Mouse (Mus musculus): Measurements from ENCODE around the gene Mt2. TPM values are rescaled to one million over a fixed set of nuclear protein-coding genes. Genes with fewer than 3 reads are reported as not detected.
"Not testable (repeated sequence)": the region's sequence is repeated elsewhere in the genome, so short reads cannot be mapped to it uniquely, and the experiment has no call there.

Mt2 gene
- 1,104 and 1,162 TPM in 2 replicates for polyA plus RNA-seq (2015; fragmentation: Nextera tagmentation; extraction: Ambion mirVana)

DNA sequence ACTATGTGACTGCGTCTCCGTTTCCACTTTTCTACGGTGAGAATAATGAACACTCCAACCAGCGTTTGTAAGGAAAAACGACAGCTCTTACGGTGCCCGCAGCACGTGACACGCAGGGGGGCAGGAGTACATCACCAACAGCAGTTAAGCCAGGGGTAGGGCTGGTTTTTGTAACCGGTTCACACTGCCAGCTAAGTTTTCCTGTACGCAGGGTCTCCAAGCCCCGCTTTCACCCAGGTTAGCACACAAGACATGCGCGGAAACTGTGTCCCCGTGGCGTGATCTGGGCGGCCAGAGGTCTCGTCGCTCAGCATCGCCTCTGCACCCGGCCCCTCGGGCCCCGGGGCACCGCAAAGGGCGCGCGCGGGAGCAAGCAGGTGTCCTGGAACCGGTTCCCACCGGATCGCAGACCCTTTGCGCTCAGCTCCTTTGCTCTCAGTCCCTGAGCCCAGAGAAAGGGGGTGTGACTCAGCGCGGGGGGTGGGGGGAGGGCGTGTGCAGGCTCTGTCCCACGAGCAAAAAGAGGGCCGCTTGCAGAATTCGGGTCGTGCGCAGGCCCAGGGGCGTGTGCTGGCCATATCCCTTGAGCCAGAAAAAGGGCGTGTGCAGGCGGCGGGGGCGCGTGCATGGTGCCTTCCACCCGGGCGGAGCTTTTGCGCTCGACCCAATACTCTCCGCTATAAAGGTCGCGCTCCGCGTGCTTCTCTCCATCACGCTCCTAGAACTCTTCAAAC, at the start of gene Mt2:
Gene Mt2 (plus strand): TSS at position 590 of the 734 bp plus-strand sequence.
- H3K9ac ChIP-seq, result peak within 1 kb of the TSS; percentile 97
- peak within 1 kb of the TSS; percentile 93 for H3K4me2 ChIP-seq
- H3K27me3 ChIP-seq, result peaks cover 11% of the 10 kb centered on the region
- peak within 1 kb of the TSS; percentile 88 for H3K4me3 ChIP-seq (replicated peaks)
- H3K27ac ChIP-seq, result peak within 1 kb of the TSS; percentile 99
- peak; percentile 89 for ATAC-seq (ENCODE audit: low read depth)
- peak; percentile 95 for DNase-seq
- H3K36me3 ChIP-seq, result no peaks in the 10 kb centered on the region
- under 1% methylated on average over 56 of the region's 56 CpGs for WGBS (ENCODE audit: insufficient replicate concordance)
- H3K9me3 ChIP-seq (replicated peaks), result no peaks in the 10 kb centered on the region
- peaks cover 69% of the 10 kb centered on the region for H3K4me1 ChIP-seq (replicated peaks)

- H3K9ac ChIP-seq, result no peak overlapping the region
- no peak overlapping the region for H3K27ac ChIP-seq
- peaks cover 10% of the 10 kb centered on the region for H3K27me3 ChIP-seq
- WGBS (ENCODE audit: insufficient replicate concordance), result 35% methylated on average over 8 of the region's 8 CpGs
- no peaks in the 10 kb centered on the region for H3K36me3 ChIP-seq
- ATAC-seq (ENCODE audit: low read depth), result no peak
- H3K4me1 ChIP-seq (replicated peaks), result peaks cover 24% of the 10 kb centered on the region
- H3K4me3 ChIP-seq (replicated peaks), result no peak overlapping the region
- H3K4me2 ChIP-seq, result no peak overlapping the region
- H3K9me3 ChIP-seq (replicated peaks), result no peaks in the 10 kb centered on the region
- no peak for DNase-seq
Measured at GRCm38 (mm10) chr8:94122711-94123468, 49.6 kb upstream of the Mt2 start.

GRCm38 (mm10) chr8:94127711-94128110, 44.8 kb upstream of the Mt2 start:
- Histone ChIP-seq H3K36me3 (no peaks in the 10 kb centered on the region), H3K4me3 (replicated peaks) (no peak overlapping the region), H3K4me2 (no peak overlapping the region), H3K4me1 (replicated peaks) (no peaks in the 10 kb centered on the region), H3K9ac (no peak overlapping the region), H3K27me3 (peaks cover 23% of the 10 kb centered on the region), H3K27ac (no peak overlapping the region), H3K9me3 (replicated peaks) (no peaks in the 10 kb centered on the region)
- ATAC-seq (ENCODE audit: low read depth), result no peak
- 59% methylated on average over 6 of the region's 6 CpGs for WGBS (ENCODE audit: insufficient replicate concordance)
- DNase-seq, result no peak

DNA sequence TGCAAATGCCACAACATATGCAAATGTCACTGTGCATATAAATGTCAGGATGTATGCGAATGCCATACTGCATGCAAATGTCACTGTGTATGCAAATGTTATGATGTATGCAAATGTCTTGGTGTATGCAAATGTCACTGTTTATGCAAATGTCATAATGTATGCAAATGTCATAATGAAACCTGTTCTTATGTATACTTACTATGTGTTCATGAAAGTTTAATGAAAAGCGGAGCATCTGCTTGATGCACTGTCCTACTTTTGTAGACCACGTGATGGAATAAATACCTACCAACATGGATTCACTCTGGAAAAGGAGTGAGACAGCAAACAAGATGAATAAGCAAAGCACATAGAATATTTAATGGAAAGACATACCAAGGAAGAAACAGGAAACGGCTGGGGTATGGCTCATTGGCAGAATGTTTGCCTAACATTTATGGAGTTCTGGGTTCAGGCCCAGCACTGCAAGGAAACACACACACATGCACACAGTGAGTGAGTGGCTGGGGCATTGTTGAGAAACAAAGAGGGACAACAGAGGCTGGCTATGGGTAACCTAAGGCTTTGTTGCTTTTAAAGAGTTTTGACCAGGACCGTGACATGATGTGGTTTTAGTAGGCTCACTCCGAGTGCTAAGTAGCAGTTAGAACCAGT, 43.2 kb upstream of the Mt2 start:
- no peak overlapping the region for H3K27ac ChIP-seq
- H3K27me3 ChIP-seq, result peaks cover 24% of the 10 kb centered on the region
- H3K36me3 ChIP-seq, result no peaks in the 10 kb centered on the region
- H3K9me3 ChIP-seq (replicated peaks), result no peaks in the 10 kb centered on the region
- H3K4me1 ChIP-seq (replicated peaks), result no peaks in the 10 kb centered on the region; the same call in 1 of the 2 replicates
- H3K9ac ChIP-seq, result no peak overlapping the region
- H3K4me3 ChIP-seq (replicated peaks), result no peak overlapping the region
- H3K4me2 ChIP-seq, result no peak overlapping the region
- DNase-seq (no peak), ATAC-seq (ENCODE audit: low read depth) (no peak)
- WGBS (ENCODE audit: insufficient replicate concordance), result 75% methylated on average over 6 of the region's 6 CpGs

GRCm38 (mm10) chr8:94130126-94130525, 42.3 kb upstream of the Mt2 start:
- Histone ChIP-seq H3K4me1 (replicated peaks) (peaks cover 7% of the 10 kb centered on the region), H3K27ac (no peak overlapping the region), H3K36me3 (no peaks in the 10 kb centered on the region), H3K9me3 (replicated peaks) (no peaks in the 10 kb centered on the region), H3K4me3 (replicated peaks) (no peak overlapping the region), H3K27me3 (peaks cover 24% of the 10 kb centered on the region), H3K4me2 (no peak overlapping the region), H3K9ac (no peak overlapping the region)
- DNase-seq, result no peak
- 85% methylated on average over 4 of the region's 4 CpGs for WGBS (ENCODE audit: insufficient replicate concordance)
- ATAC-seq (ENCODE audit: low read depth), result no peak

DNA sequence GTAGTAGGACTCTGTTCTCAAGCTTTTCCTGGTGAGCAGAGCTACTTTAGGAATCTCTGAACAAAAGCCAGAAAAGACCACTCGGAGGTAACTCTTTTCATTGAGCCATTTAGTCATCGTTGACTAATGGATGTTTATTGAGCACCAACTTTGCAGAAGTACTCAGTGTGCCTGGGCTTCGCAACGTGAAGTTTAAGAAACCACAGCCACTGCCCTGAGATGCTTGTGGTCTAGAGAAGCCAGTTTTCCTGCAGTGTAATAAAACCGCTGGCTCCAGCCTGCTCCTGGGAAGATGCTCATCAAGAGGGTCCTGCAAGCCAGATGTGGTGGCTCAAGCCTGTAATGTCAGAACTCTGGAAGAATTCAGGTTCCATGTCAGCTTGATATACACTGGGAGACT, 40.4 kb upstream of the Mt2 start:
- no peak overlapping the region for H3K4me2 ChIP-seq
- no peak for DNase-seq

GRCm38 (mm10) chr8:94134601-94135000, 37.9 kb upstream of the Mt2 start:
- Histone ChIP-seq H3K4me1 (replicated peaks) (peaks cover 12% of the 10 kb centered on the region), H3K27me3 (peaks cover 32% of the 10 kb centered on the region)
- not testable (repeated sequence) for DNase-seq; ATAC-seq (ENCODE audit: low read depth); H3K27ac ChIP-seq; H3K36me3 ChIP-seq; H3K4me2 ChIP-seq; H3K9me3 ChIP-seq (replicated peaks); H3K9ac ChIP-seq; H3K4me3 ChIP-seq (replicated peaks)
- 31% methylated on average over 3 of the region's 3 CpGs for WGBS (ENCODE audit: insufficient replicate concordance)

More for the DNA sequence above, 40.4 kb upstream of the Mt2 start:
- WGBS (ENCODE audit: insufficient replicate concordance), result 37% methylated on average over 5 of the region's 5 CpGs
- Histone ChIP-seq H3K4me1 (replicated peaks) (peaks cover 12% of the 10 kb centered on the region), H3K9me3 (replicated peaks) (no peaks in the 10 kb centered on the region), H3K4me3 (replicated peaks) (no peak overlapping the region), H3K27ac (no peak overlapping the region), H3K27me3 (peaks cover 36% of the 10 kb centered on the region), H3K9ac (no peak overlapping the region), H3K36me3 (no peaks in the 10 kb centered on the region)
- no peak for ATAC-seq (ENCODE audit: low read depth)

- no peak for DNase-seq
- Histone ChIP-seq H3K27me3 (peaks cover 32% of the 10 kb centered on the region), H3K9me3 (replicated peaks) (no peaks in the 10 kb centered on the region), H3K36me3 (no peaks in the 10 kb centered on the region), H3K4me2 (no peak overlapping the region), H3K27ac (no peak overlapping the region), H3K9ac (no peak overlapping the region), H3K4me3 (replicated peaks) (no peak overlapping the region), H3K4me1 (replicated peaks) (peaks cover 12% of the 10 kb centered on the region)
- no peak for ATAC-seq (ENCODE audit: low read depth)
- 69% methylated on average over 6 of the region's 6 CpGs for WGBS (ENCODE audit: insufficient replicate concordance)
Measured at GRCm38 (mm10) chr8:94135556-94135955, 36.9 kb upstream of the Mt2 start.

DNA sequence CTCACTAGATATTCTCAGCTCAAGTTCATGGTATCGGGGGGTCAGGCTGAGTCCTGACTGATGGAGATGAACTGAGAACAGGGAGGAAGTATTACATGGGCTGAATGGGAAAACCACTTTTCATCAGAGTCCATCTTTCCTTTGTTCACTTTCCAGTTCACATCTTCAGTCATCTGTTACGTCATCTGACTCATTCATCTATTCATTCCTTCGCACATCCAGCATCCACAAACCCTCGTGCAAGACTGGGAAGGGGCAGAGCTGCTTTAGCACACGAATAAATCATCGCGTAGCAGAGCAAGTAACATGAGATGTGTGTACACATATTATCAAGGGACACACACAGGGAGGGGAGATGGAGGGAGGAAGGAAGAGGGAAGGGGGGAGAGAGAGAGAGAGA, 36.3 kb upstream of the Mt2 start:
- WGBS (ENCODE audit: insufficient replicate concordance), result 81% methylated on average over 7 of the region's 7 CpGs
- Histone ChIP-seq H3K36me3 (no peaks in the 10 kb centered on the region), H3K4me2 (no peak overlapping the region), H3K4me3 (replicated peaks) (no peak overlapping the region), H3K27me3 (peaks cover 32% of the 10 kb centered on the region), H3K9me3 (replicated peaks) (no peaks in the 10 kb centered on the region), H3K4me1 (replicated peaks) (peaks cover 12% of the 10 kb centered on the region), H3K9ac (no peak overlapping the region), H3K27ac (no peak overlapping the region)
- DNase-seq (no peak), ATAC-seq (ENCODE audit: low read depth) (no peak)

- H3K27ac ChIP-seq, result no peak within 1 kb of the TSS
- no peaks in the 10 kb centered on the region for H3K36me3 ChIP-seq
- no peaks in the 10 kb centered on the region for H3K9me3 ChIP-seq (replicated peaks)
- ATAC-seq (ENCODE audit: low read depth) (peak; percentile 57; the same call in 1 of the 2 replicates), DNase-seq (no peak)
- 45% methylated on average over 6 of the region's 6 CpGs for WGBS (ENCODE audit: insufficient replicate concordance)
- H3K4me1 ChIP-seq (replicated peaks), result peaks cover 12% of the 10 kb centered on the region
- no peak within 1 kb of the TSS for H3K9ac ChIP-seq
- no peak within 1 kb of the TSS for H3K4me2 ChIP-seq
- no peak within 1 kb of the TSS for H3K4me3 ChIP-seq (replicated peaks)
- H3K27me3 ChIP-seq, result peaks cover 33% of the 10 kb centered on the region
Measured at GRCm38 (mm10) chr8:94136933-94137332, 35.5 kb upstream of the Mt2 start, which contains the start of gene Mt4. Mt4 (plus strand) TSS chr8:94137197.

- Histone ChIP-seq H3K27ac (no peak overlapping the region), H3K36me3 (no peaks in the 10 kb centered on the region), H3K9ac (no peak overlapping the region), H3K4me3 (replicated peaks) (no peak overlapping the region), H3K9me3 (replicated peaks) (no peaks in the 10 kb centered on the region), H3K4me2 (no peak overlapping the region), H3K27me3 (peaks cover 28% of the 10 kb centered on the region), H3K4me1 (replicated peaks) (peaks cover 5% of the 10 kb centered on the region; the same call in 1 of the 2 replicates)
- 68% methylated on average over 4 of the region's 4 CpGs for WGBS (ENCODE audit: insufficient replicate concordance)
- ATAC-seq (ENCODE audit: low read depth) (no peak), DNase-seq (no peak)
Measured at GRCm38 (mm10) chr8:94140266-94140795, 32.1 kb upstream of the Mt2 start.

Measured in liver, embryonic 13.5 days (tissue).